Mouse (Mus musculus) intestine, embryonic 14.5 days (tissue): ENCODE results near the gene Sfrp2. TPM values are rescaled to one million over a fixed set of nuclear protein-coding genes. Genes with fewer than 3 reads are reported as not detected.

Experiments
- ATAC-seq: fragments of 200-750 bp; cut with Nextera tagmentation; replicated peaks from 2 replicates; pipeline ENCODE4 v1.8.0; 2017; ENCODE audit warnings: low read depth, moderate number of reproducible peaks, moderate TSS enrichment, moderate library complexity; ENCODE audit not compliant: low FRiP score, low TSS enrichment
- DNase-seq: peaks from one replicate; pipeline ENCODE4 v3.0.0-alpha.2; 2018; ENCODE audit warnings: low spot score
- H3K27ac ChIP-seq: fragments of 300-500 bp; sonication (generic); 2 replicates; pipeline ENCODE4 v1.5.1; 2014; ENCODE audit warnings: low read depth, mild to moderate bottlenecking, control low read depth
- H3K27me3 ChIP-seq: fragments of 300-500 bp; sonication (generic); replicated peaks from 2 replicates; pipeline ENCODE4 v1.6.1; 2014; ENCODE audit warnings: low read length, control low read depth; ENCODE audit not compliant: control insufficient read depth, insufficient read depth
- H3K36me3 ChIP-seq: fragments of 300-500 bp; sonication (generic); 2 replicates; pipeline ENCODE4 v1.6.1; 2014; ENCODE audit warnings: low read length, control low read depth; ENCODE audit not compliant: control insufficient read depth, insufficient read depth
- H3K4me1 ChIP-seq: fragments of 300-500 bp; sonication (generic); replicated peaks from 2 replicates; pipeline ENCODE4 v1.6.1; 2014; ENCODE audit warnings: low read length, control low read depth, mixed read lengths; ENCODE audit not compliant: control insufficient read depth, insufficient read depth
- H3K4me2 ChIP-seq: fragments of 300-500 bp; sonication (generic); 2 replicates; pipeline ENCODE4 v1.6.1; 2014; ENCODE audit warnings: low read length
- H3K4me3 ChIP-seq: fragments of 300-500 bp; sonication (generic); 2 replicates; pipeline ENCODE4 v1.5.1; 2014; ENCODE audit warnings: low read depth, low read length, control low read depth, mixed read lengths
- H3K9ac ChIP-seq: fragments of 300-500 bp; sonication (generic); 2 replicates; pipeline ENCODE4 v1.6.1; 2014; ENCODE audit warnings: mild to moderate bottlenecking, low read length
- H3K9me3 ChIP-seq: fragments of 300-500 bp; sonication (generic); 2 replicates; pipeline ENCODE4 v1.6.1; 2016; ENCODE audit warnings: low read length, control low read depth; ENCODE audit not compliant: control insufficient read depth
- whole genome bisulfite sequencing: fragments of 180-500 bp; shearing (Covaris S2); extraction: QIAGEN DNeasy Blood & Tissue Kit; methylation state at CpG from one replicate; pipeline ENCODE4 v1.1.7; 2014; 5-methylcytosine and 5-hydroxymethylcytosine counted together
- polyA plus RNA-seq: library from polyadenylated mRNA; unstranded; fragments of >200 nt; fragmentation: Nextera tagmentation; extraction: Ambion mirVana; gene quantifications from 2 replicates; pipeline ENCODE4 v1.2.1, GENCODE M21; 2014

Sfrp2 gene
- polyA plus RNA-seq, 1 experiment from 2014 or later: 102 TPM

GRCm38 (mm10) chr3:83783716-83784469, 17.8 kb downstream of the Sfrp2 start:
- peak overlapping the region; percentile 74 for H3K27ac ChIP-seq
- H3K4me2 ChIP-seq: peak overlapping the region; percentile 34
- H3K27me3 ChIP-seq: 0 out of 2 replicates have a peak, but pooled peaks cover 2% of the 10 kb centered on the region
- peaks cover 17% of the 10 kb centered on the region for H3K4me1 ChIP-seq
- DNase-seq (peak; percentile 68), ATAC-seq (peak; percentile 50)
- WGBS: 7% methylated on average over 11 of the region's 11 CpGs
- H3K9ac ChIP-seq: no peak overlapping the region
- no peaks in the 10 kb centered on the region for H3K36me3 ChIP-seq
- H3K9me3 ChIP-seq: no peaks in the 10 kb centered on the region
- no peak overlapping the region for H3K4me3 ChIP-seq

GRCm38 (mm10) chr3:83784726-83785125, 18.6 kb downstream of the Sfrp2 start:
- no peak for DNase-seq
- Histone ChIP-seq H3K36me3 (no peaks in the 10 kb centered on the region), H3K4me1 (peaks cover 17% of the 10 kb centered on the region), H3K4me3 (no peak overlapping the region), H3K27me3 (0 out of 2 replicates have a peak, but pooled peaks cover 3% of the 10 kb centered on the region), H3K9me3 (no peaks in the 10 kb centered on the region), H3K9ac (no peak overlapping the region), H3K27ac (no peak overlapping the region), H3K4me2 (no peak overlapping the region)
- ATAC-seq: no peak
- WGBS: 77% methylated on average over 3 of the region's 3 CpGs

GRCm38 (mm10) chr3:83787086-83787485, 21.0 kb downstream of the Sfrp2 start:
- 0 out of 2 replicates have a peak, but pooled peaks cover 3% of the 10 kb centered on the region for H3K27me3 ChIP-seq
- WGBS: 94% methylated on average over 2 of the region's 2 CpGs
- no peaks in the 10 kb centered on the region for H3K36me3 ChIP-seq
- H3K27ac ChIP-seq: no peak overlapping the region
- DNase-seq: peak; percentile 29
- H3K4me1 ChIP-seq: peaks cover 17% of the 10 kb centered on the region
- no peak overlapping the region for H3K4me3 ChIP-seq
- H3K4me2 ChIP-seq: no peak overlapping the region
- no peak for ATAC-seq
- no peaks in the 10 kb centered on the region for H3K9me3 ChIP-seq
- H3K9ac ChIP-seq: no peak overlapping the region

DNA sequence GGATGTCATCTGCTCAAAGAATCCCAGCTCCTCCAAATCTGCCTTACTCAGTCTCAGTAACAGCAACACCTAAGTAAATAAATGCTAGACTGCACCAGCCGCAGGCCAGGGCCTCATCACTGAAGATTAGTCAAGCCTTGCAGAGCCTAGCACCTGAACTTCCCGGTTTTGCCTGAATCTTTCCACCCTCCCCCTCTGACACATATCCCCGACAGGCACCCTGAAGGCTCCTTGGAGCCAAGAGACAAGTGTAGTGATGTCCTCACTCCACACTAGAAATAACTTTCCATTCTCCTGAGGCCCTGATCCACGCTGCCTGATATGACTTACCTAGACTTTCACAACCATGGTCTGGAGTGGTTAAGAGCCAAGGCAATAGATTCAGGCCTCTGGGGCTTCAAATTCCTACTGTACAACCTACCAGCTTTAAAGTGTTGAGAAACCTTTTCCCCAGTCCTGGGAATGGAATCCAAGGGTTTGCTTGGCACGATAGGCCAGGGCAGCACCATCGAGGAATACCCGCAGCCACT, 21.7 kb downstream of the Sfrp2 start:
- no peak overlapping the region for H3K27ac ChIP-seq
- H3K4me2 ChIP-seq: no peak overlapping the region
- H3K4me3 ChIP-seq: no peak overlapping the region
- peak; percentile 44 for DNase-seq
- WGBS: 76% methylated on average over 7 of the region's 7 CpGs
- ATAC-seq: no peak
- H3K9ac ChIP-seq: no peak overlapping the region
- H3K9me3 ChIP-seq: no peaks in the 10 kb centered on the region
- H3K27me3 ChIP-seq: 0 out of 2 replicates have a peak, but pooled peaks cover 3% of the 10 kb centered on the region
- H3K36me3 ChIP-seq: no peaks in the 10 kb centered on the region
- peaks cover 17% of the 10 kb centered on the region for H3K4me1 ChIP-seq

GRCm38 (mm10) chr3:83789651-83790451, 23.7 kb downstream of the Sfrp2 start:
- 1% methylated on average over 44 of the region's 44 CpGs for WGBS
- peaks cover 2% of the 10 kb centered on the region; the same call in 1 of the 2 replicates for H3K4me1 ChIP-seq

DNA sequence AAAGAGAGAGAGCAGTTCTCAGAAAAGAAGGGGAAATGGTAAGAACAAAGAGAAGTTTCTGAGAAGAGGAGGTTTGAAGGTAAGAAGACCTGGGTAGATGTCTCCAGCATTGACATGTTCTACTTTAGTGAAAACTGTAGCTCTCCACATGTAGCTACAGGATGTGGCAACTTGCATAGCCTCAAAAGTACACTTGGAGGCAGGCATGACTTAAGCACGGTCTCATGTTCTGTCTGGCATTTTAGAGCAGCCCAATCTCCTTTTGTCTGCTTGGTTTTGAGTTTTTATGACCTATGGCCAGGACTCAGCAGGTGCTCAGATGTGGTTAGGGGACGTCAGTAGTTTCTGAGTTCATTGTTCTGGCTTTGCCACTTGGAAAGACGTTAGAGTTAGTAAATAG, 25.3 kb downstream of the Sfrp2 start:
- H3K4me1 ChIP-seq: no peaks in the 10 kb centered on the region
- DNase-seq (peak; percentile 34), ATAC-seq (no peak)
- H3K27me3 ChIP-seq: 0 out of 2 replicates have a peak, but pooled peaks cover 3% of the 10 kb centered on the region
- no peaks in the 10 kb centered on the region for H3K9me3 ChIP-seq
- no peak overlapping the region for H3K9ac ChIP-seq
- no peak overlapping the region for H3K27ac ChIP-seq
- H3K4me2 ChIP-seq: no peak overlapping the region
- no peaks in the 10 kb centered on the region for H3K36me3 ChIP-seq
- no peak overlapping the region for H3K4me3 ChIP-seq
- WGBS: 73% methylated on average over 3 of the region's 3 CpGs

More at GRCm38 (mm10) chr3:83789651-83790451, 23.7 kb downstream of the Sfrp2 start:
- no peaks in the 10 kb centered on the region for H3K36me3 ChIP-seq
- no peaks in the 10 kb centered on the region for H3K9me3 ChIP-seq
- peak; percentile 79 for DNase-seq
- H3K27me3 ChIP-seq: 0 out of 2 replicates have a peak, but pooled peaks cover 3% of the 10 kb centered on the region
- H3K4me3 ChIP-seq: peak overlapping the region; percentile 46
- no peak overlapping the region for H3K27ac ChIP-seq
- ATAC-seq: peak; percentile 81
- peak overlapping the region; percentile 60 for H3K4me2 ChIP-seq
- peak overlapping the region; percentile 55 for H3K9ac ChIP-seq

DNA sequence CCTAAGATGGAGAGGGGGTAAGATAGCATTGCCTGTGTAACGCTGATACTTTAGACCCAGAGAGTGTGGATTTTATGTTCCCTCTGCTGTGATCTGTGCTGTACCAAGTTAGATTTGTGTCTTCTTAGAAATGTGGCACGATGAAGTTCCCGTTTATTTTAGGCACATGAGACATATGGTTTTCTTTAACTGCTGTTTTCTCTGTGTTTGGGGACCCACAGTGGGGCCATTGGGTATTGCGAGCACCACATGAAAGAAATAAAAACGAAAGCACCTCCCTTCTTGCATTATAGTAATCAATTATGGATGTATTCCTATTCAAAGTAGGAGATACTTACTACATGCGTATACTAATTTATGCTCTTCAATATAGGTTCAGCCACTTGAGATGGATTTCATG, 31.0 kb downstream of the Sfrp2 start:
- no peak overlapping the region for H3K4me3 ChIP-seq
- 70% methylated on average over 6 of the region's 6 CpGs for WGBS
- no peak overlapping the region for H3K4me2 ChIP-seq
- no peaks in the 10 kb centered on the region for H3K27me3 ChIP-seq
- ATAC-seq: no peak
- H3K9me3 ChIP-seq: peaks cover 3% of the 10 kb centered on the region; the same call in 1 of the 2 replicates
- no peaks in the 10 kb centered on the region for H3K4me1 ChIP-seq
- H3K9ac ChIP-seq: no peak overlapping the region
- no peak overlapping the region for H3K27ac ChIP-seq
- DNase-seq: peak; percentile 44
- H3K36me3 ChIP-seq: no peaks in the 10 kb centered on the region

- Histone ChIP-seq H3K36me3 (no peaks in the 10 kb centered on the region), H3K4me2 (no peak overlapping the region), H3K27ac (no peak overlapping the region), H3K4me3 (no peak overlapping the region), H3K9me3 (peaks cover 3% of the 10 kb centered on the region; the same call in 1 of the 2 replicates), H3K4me1 (no peaks in the 10 kb centered on the region), H3K27me3 (no peaks in the 10 kb centered on the region), H3K9ac (no peak overlapping the region)
- peak; percentile 77 for DNase-seq
- 6% methylated on average over 10 of the region's 10 CpGs for WGBS
- peak; percentile 40; the same call in 1 of the 2 replicates for ATAC-seq
Measured at GRCm38 (mm10) chr3:83797828-83798227, 31.7 kb downstream of the Sfrp2 start.
